Mouse (Mus musculus) lung, embryonic 16.5 days (tissue): Measurements from ENCODE around the gene Zfp524. TPM values are rescaled to one million over a fixed set of nuclear protein-coding genes. Genes with fewer than 3 reads are reported as not detected.
"Not testable (repeated sequence)": the region's sequence is repeated elsewhere in the genome, so short reads cannot be mapped to it uniquely, and the experiment has no call there.

ENCODE experiments used
- ATAC-seq: fragments of 200-750 bp; cut with Nextera tagmentation; 2 replicates; pipeline ENCODE4 v1.8.0; 2017; ENCODE audit warnings: low read depth, mild to moderate bottlenecking, moderate library complexity
- H3K27ac ChIP-seq: fragments of 300-500 bp; sonication (generic); 2 replicates; pipeline ENCODE4 v1.5.1; 2014; ENCODE audit warnings: mild to moderate bottlenecking, control low read depth, low read length
- H3K27me3 ChIP-seq: fragments of 300-500 bp; sonication (generic); 2 replicates; pipeline ENCODE4 v1.6.1; 2014; ENCODE audit warnings: low read depth, low read length, mixed read lengths; ENCODE audit not compliant: control insufficient read depth, insufficient read depth
- H3K36me3 ChIP-seq: fragments of 300-500 bp; sonication (generic); 2 replicates; pipeline ENCODE4 v1.6.1; 2014; ENCODE audit warnings: low read length; ENCODE audit not compliant: control insufficient read depth, insufficient read depth
- H3K4me1 ChIP-seq: fragments of 300-500 bp; sonication (generic); replicated peaks from 2 replicates; pipeline ENCODE4 v1.6.1; 2014; ENCODE audit warnings: low read length, mixed read lengths; ENCODE audit not compliant: control insufficient read depth, insufficient read depth
- H3K4me2 ChIP-seq: fragments of 300-500 bp; sonication (generic); 2 replicates; pipeline ENCODE4 v1.6.1; 2014; ENCODE audit warnings: low read depth, low read length, control low read depth
- H3K4me3 ChIP-seq: fragments of 300-500 bp; sonication (generic); 2 replicates; pipeline ENCODE4 v1.5.1; 2014; ENCODE audit warnings: mild to moderate bottlenecking, low read length, control low read depth
- H3K9ac ChIP-seq: fragments of 300-500 bp; sonication (generic); 2 replicates; pipeline ENCODE4 v1.6.1; 2014; ENCODE audit warnings: low read length, control low read depth
- H3K9me3 ChIP-seq: fragments of 300-500 bp; sonication (generic); 2 replicates; pipeline ENCODE4 v1.6.1; 2016; ENCODE audit warnings: low read length; ENCODE audit not compliant: control insufficient read depth
- WGBS: fragments of 180-500 bp; shearing (Covaris S2); extraction: QIAGEN DNeasy Blood & Tissue Kit; methylation state at CpG from one replicate; pipeline ENCODE4 v1.1.7; 2014; 5-methylcytosine and 5-hydroxymethylcytosine counted together
- polyA plus RNA-seq: library from polyadenylated mRNA; unstranded; fragments of >200 nt; fragmentation: Nextera tagmentation; extraction: Ambion mirVana; gene quantifications from 2 replicates; pipeline ENCODE4 v1.2.1, GENCODE M21; 2015

The Zfp524 gene
- polyA plus RNA-seq, 1 experiment from 2014 or later = 19.3 TPM

- no peak for ATAC-seq
- 85% methylated on average over 27 of the region's 27 CpGs for WGBS
- Histone ChIP-seq H3K9me3 (no peaks in the 10 kb centered on the region), H3K27ac (peak overlapping the region; percentile 58), H3K4me1 (peaks cover 14% of the 10 kb centered on the region), H3K4me3 (peak overlapping the region; percentile 83), H3K4me2 (peak overlapping the region; percentile 55), H3K27me3 (no peaks in the 10 kb centered on the region), H3K36me3 (peaks cover 50% of the 10 kb centered on the region), H3K9ac (no peak overlapping the region)
Observed at GRCm38 (mm10) chr7:5012681-5013513, 1.3 kb upstream of the Zfp524 start.

- Histone ChIP-seq H3K27me3 (no peaks in the 10 kb centered on the region), H3K4me1 (peaks cover 19% of the 10 kb centered on the region), H3K4me3 (peak within 1 kb of the TSS; percentile 83), H3K27ac (peak within 1 kb of the TSS; percentile 99), H3K9me3 (no peaks in the 10 kb centered on the region), H3K36me3 (peaks cover 28% of the 10 kb centered on the region), H3K9ac (peak within 1 kb of the TSS; percentile 89), H3K4me2 (peak within 1 kb of the TSS; percentile 76)
- ATAC-seq = peak; percentile 82
- under 1% methylated on average over 59 of the region's 76 CpGs for WGBS
Observed at GRCm38 (mm10) chr7:5015118-5016001, 1.1 kb downstream of the Zfp524 start, which contains the start of gene Gm44973. TSS of gene Gm44973 (plus strand) at chr7:5015496.

DNA sequence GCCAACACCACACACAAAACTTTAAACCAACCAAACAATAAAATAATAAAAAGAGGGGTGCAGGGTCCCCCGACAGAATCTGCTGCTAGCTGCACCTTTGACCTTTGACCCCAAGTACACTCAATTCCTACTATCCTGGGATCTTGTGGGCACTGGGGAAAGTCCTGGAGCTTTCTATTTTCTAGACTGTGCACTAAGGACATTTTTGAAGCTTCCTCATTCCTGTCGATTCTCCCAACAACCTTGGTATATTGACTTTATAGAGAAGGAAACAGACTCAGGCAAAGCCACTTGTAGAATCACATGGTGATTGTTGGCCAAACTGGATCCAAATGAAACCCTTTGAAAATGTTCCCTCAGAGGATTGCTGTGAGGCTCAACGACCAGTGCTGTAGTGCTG, 1.8 kb downstream of the Zfp524 start:
- no peaks in the 10 kb centered on the region for H3K9me3 ChIP-seq
- peak overlapping the region; percentile 99 for H3K27ac ChIP-seq
- no peak for ATAC-seq
- peak overlapping the region; percentile 83 for H3K4me3 ChIP-seq
- H3K4me2 ChIP-seq = peak overlapping the region; percentile 76
- H3K9ac ChIP-seq = peak overlapping the region; percentile 81
- peaks cover 23% of the 10 kb centered on the region for H3K36me3 ChIP-seq
- WGBS = 44% methylated on average over 3 of the region's 3 CpGs
- H3K27me3 ChIP-seq = no peaks in the 10 kb centered on the region
- peaks cover 19% of the 10 kb centered on the region for H3K4me1 ChIP-seq

DNA sequence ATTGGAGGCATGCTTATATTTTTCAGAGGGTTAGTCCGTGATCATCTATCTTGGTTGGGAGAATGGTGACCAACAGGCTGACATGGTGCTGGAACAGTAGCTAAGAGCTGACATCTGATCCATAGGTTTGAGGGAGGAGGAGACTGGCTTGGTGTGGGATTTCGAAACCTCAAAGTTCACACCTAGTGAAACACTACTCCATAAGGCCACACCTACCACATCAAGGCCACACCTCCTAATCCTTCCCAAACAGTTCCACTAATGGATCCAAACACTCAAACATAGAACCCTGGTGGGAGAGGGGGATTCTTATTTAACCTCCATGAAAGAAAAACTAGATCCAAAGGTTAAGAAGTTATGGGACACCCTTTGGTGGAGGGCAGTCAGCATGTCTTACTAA, 2.7 kb downstream of the Zfp524 start:
- no peak overlapping the region for H3K4me2 ChIP-seq

GRCm38 (mm10) chr7:5017352-5017751, 3.1 kb downstream of the Zfp524 start:
- Histone ChIP-seq H3K27me3 (no peaks in the 10 kb centered on the region), H3K9ac (no peak overlapping the region), H3K4me2 (no peak overlapping the region), H3K27ac (no peak overlapping the region), H3K9me3 (no peaks in the 10 kb centered on the region), H3K4me1 (peaks cover 19% of the 10 kb centered on the region), H3K4me3 (no peak overlapping the region), H3K36me3 (peaks cover 12% of the 10 kb centered on the region)
- no peak for ATAC-seq
- 89% methylated on average over 16 of the region's 16 CpGs for WGBS

More for the DNA sequence above, 2.7 kb downstream of the Zfp524 start:
- Histone ChIP-seq H3K9ac (no peak overlapping the region), H3K4me3 (no peak overlapping the region), H3K27me3 (no peaks in the 10 kb centered on the region), H3K9me3 (no peaks in the 10 kb centered on the region), H3K27ac (no peak overlapping the region), H3K36me3 (peaks cover 14% of the 10 kb centered on the region), H3K4me1 (peaks cover 19% of the 10 kb centered on the region)
- WGBS = 95% methylated on average over 2 of the region's 2 CpGs
- no peak for ATAC-seq

- WGBS = 96% methylated on average over 21 of the region's 21 CpGs
Observed at GRCm38 (mm10) chr7:5017931-5018330, 3.7 kb downstream of the Zfp524 start.

GRCm38 (mm10) chr7:5019576-5019975, 5.4 kb downstream of the Zfp524 start:
- ATAC-seq = not testable (repeated sequence)
- peak overlapping the region; percentile 96 for H3K9ac ChIP-seq
- WGBS = 23% methylated on average over 8 of the region's 8 CpGs

More at GRCm38 (mm10) chr7:5017931-5018330, 3.7 kb downstream of the Zfp524 start:
- Histone ChIP-seq H3K36me3 (peaks cover 11% of the 10 kb centered on the region; the same call in 1 of the 2 replicates), H3K4me1 (peaks cover 18% of the 10 kb centered on the region), H3K4me2 (no peak overlapping the region), H3K9ac (no peak overlapping the region), H3K27ac (no peak overlapping the region), H3K27me3 (no peaks in the 10 kb centered on the region), H3K9me3 (no peaks in the 10 kb centered on the region), H3K4me3 (no peak overlapping the region)
- ATAC-seq = no peak

DNA sequence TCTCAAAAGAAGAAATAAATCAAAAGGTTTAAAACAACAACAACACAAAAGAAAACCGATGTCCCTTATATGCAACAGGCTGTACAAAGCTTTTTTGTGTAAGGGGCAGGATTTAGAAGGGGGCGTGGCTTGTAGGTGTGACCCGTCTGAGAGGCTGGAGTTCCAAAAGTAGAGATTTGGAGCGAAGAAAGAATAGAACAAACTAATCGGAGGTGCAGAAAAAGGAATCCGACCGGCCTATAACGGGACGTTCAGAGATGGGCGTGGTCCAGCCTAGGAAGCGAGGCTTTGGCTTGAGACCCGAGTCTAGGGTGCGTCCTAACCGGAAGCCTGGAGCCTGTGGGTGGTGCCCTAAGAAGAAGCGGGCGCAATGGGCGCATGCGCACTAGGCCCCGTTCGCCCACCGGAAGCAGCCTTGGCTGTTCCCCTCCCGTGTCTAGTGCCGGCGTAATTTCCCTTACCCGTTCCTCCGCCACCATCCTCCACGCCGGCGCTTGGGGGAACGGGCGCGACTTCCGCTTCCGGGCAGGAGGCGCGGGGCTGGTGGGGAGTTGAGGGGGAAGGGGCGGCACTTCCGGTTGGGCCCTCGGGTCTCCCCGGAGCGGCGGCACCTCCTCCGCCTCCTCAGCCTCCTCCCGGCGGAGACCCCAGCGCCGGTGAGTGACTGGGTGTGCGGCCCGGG, 5.9 kb downstream of the Zfp524 start, which contains the start of the genes Zfp865 and Ccdc106:
TSS of gene Zfp865 (plus strand) at position 377 of the 682 bp plus-strand sequence.
TSS of gene Ccdc106 (plus strand) at position 554 of the 682 bp plus-strand sequence.
- Histone ChIP-seq H3K4me3 (peak within 1 kb of the TSS; percentile 76), H3K4me1 (peaks cover 12% of the 10 kb centered on the region), H3K36me3 (peaks cover 20% of the 10 kb centered on the region), H3K27me3 (no peaks in the 10 kb centered on the region), H3K27ac (peak within 1 kb of the TSS; percentile 97), H3K4me2 (peak within 1 kb of the TSS; percentile 57), H3K9me3 (no peaks in the 10 kb centered on the region), H3K9ac (peak within 1 kb of the TSS; percentile 96)
- ATAC-seq = peak; percentile 92
- WGBS = under 1% methylated on average over 38 of the region's 49 CpGs

More at GRCm38 (mm10) chr7:5019576-5019975, 5.4 kb downstream of the Zfp524 start:
- not testable (repeated sequence) for H3K9me3 ChIP-seq, H3K27me3 ChIP-seq
- Histone ChIP-seq H3K4me1 (peaks cover 12% of the 10 kb centered on the region), H3K27ac (peak overlapping the region; percentile 97), H3K4me3 (peak overlapping the region; percentile 76), H3K36me3 (peaks cover 20% of the 10 kb centered on the region), H3K4me2 (peak overlapping the region; percentile 53)
